Mouse (Mus musculus): ENCODE results near the gene Atp12a. TPM values are rescaled to one million over a fixed set of nuclear protein-coding genes. Genes with fewer than 3 reads are reported as not detected.

The Atp12a gene
- polyA plus RNA-seq, 1 experiment from 2014 or later, result 0.33 TPM

- ATAC-seq, result no peak
- H3K4me2 ChIP-seq (ENCODE audit: low read length), result peak within 1 kb of the TSS; percentile 35
- H3K9me3 ChIP-seq (ENCODE audit: control insufficient read depth, low read length), result no peaks in the 10 kb centered on the region
- 70% methylated on average over 34 of the region's 34 CpGs for WGBS
- no peaks in the 10 kb centered on the region for H3K27me3 ChIP-seq (replicated peaks; ENCODE audit: control insufficient read depth, insufficient read depth, low read length)
- H3K4me1 ChIP-seq (ENCODE audit: control insufficient read depth, insufficient read depth, low read depth, low read length), result no peaks in the 10 kb centered on the region
- H3K4me3 ChIP-seq (ENCODE audit: low read length), result no peak within 1 kb of the TSS
- H3K27ac ChIP-seq (ENCODE audit: low read depth, low read length), result no peak within 1 kb of the TSS
- no peaks in the 10 kb centered on the region for H3K36me3 ChIP-seq (ENCODE audit: control insufficient read depth, insufficient read depth, low read length)
- H3K9ac ChIP-seq (ENCODE audit: low read depth, low read length), result no peak within 1 kb of the TSS
Measured at GRCm38 (mm10) chr14:56402311-56403071, 37.6 kb downstream of the Atp12a start, which contains the start of gene Rnf17. Rnf17 (plus strand) TSS chr14:56402581.

- WGBS, result 94% methylated on average over 2 of the region's 2 CpGs
- Histone ChIP-seq H3K4me3 (ENCODE audit: low read length) (no peak overlapping the region), H3K27me3 (replicated peaks; ENCODE audit: control insufficient read depth, insufficient read depth, low read length) (no peaks in the 10 kb centered on the region), H3K36me3 (ENCODE audit: control insufficient read depth, insufficient read depth, low read length) (no peaks in the 10 kb centered on the region), H3K9me3 (ENCODE audit: control insufficient read depth, low read length) (no peaks in the 10 kb centered on the region), H3K4me1 (ENCODE audit: control insufficient read depth, insufficient read depth, low read depth, low read length) (no peaks in the 10 kb centered on the region), H3K9ac (ENCODE audit: low read depth, low read length) (no peak overlapping the region), H3K27ac (ENCODE audit: low read depth, low read length) (no peak overlapping the region), H3K4me2 (ENCODE audit: low read length) (no peak overlapping the region)
- ATAC-seq, result no peak
Measured at GRCm38 (mm10) chr14:56403072-56403375, 38.2 kb downstream of the Atp12a start.

Other genes starting within 250 kb of the Atp12a start
- gene Gzme, start 244.4 kb upstream of the Atp12a start, polyA plus RNA-seq (2015; fragmentation: Nextera tagmentation; extraction: Ambion mirVana), result not detected in 2 replicates
- not detected in 2 replicates for gene Gzmd, start 232.5 kb upstream of the Atp12a start, polyA plus RNA-seq (2015; fragmentation: Nextera tagmentation; extraction: Ambion mirVana)
- gene Gzmg, start 205.5 kb upstream of the Atp12a start, polyA plus RNA-seq (2015; fragmentation: Nextera tagmentation; extraction: Ambion mirVana), result not detected in 2 replicates
- not detected in 2 replicates for gene Gzmn, start 190.5 kb upstream of the Atp12a start, polyA plus RNA-seq (2015; fragmentation: Nextera tagmentation; extraction: Ambion mirVana)
- gene Gzmf, start 153.7 kb upstream of the Atp12a start, polyA plus RNA-seq (2015; fragmentation: Nextera tagmentation; extraction: Ambion mirVana), result not detected in 2 replicates
- gene Gzmc, start 130.4 kb upstream of the Atp12a start, polyA plus RNA-seq (2015; fragmentation: Nextera tagmentation; extraction: Ambion mirVana), result not detected in 2 replicates
- gene Gzmb, start 102.8 kb upstream of the Atp12a start, polyA plus RNA-seq (2015; fragmentation: Nextera tagmentation; extraction: Ambion mirVana), result not detected in 2 replicates
- gene Rnf17, start 37.5 kb downstream of the Atp12a start, polyA plus RNA-seq (2015; fragmentation: Nextera tagmentation; extraction: Ambion mirVana), result 0.80 and 1.1 TPM in 2 replicates
- 5.3 and 6.2 TPM in 2 replicates for gene Cenpj, start 210.4 kb downstream of the Atp12a start, polyA plus RNA-seq (2015; fragmentation: Nextera tagmentation; extraction: Ambion mirVana)
- gene Parp4, start 210.6 kb downstream of the Atp12a start, polyA plus RNA-seq (2015; fragmentation: Nextera tagmentation; extraction: Ambion mirVana), result 0.90 and 1.3 TPM in 2 replicates